Mouse (Mus musculus): ENCODE measurements around the gene Gm14085. TPM values are rescaled to one million over a fixed set of nuclear protein-coding genes. Genes with fewer than 3 reads are reported as not detected.

Gm14085 gene
- polyA plus RNA-seq (2014; fragmentation: Illumina TruSeq; extraction: RNeasy Lipid Tissue Mini Kit (QIAGEN cat#74804); ENCODE audit: low read depth, low replicate concordance), result 0.10 TPM

DNA sequence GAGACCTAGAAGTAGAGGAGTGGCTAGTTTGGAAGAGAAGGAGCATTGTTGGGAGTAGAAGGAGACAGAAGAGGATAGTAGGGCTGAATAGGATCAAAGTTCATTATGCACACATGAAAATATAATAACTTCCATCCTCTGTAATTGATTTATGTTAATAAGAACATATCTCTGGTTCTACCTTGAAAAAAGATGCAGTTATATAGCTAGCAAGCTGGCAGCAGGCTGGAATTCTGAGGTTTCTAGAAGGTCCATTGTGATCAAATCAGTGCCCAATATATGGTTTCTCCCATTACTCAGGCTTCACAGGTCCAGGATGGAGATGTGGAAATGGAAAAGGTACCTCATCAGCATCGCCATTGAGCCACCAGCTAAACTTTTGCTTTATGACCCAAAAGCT is at the start of gene Gm14085:
TSS of gene Gm14085 (plus strand) at position 301 of the 400 bp plus-strand sequence.

Other genes starting within 250 kb of the Gm14085 start
- not detected for gene Duox2, start 186.5 kb upstream of the Gm14085 start, polyA plus RNA-seq (2014; fragmentation: Illumina TruSeq; extraction: RNeasy Lipid Tissue Mini Kit (QIAGEN cat#74804); ENCODE audit: low read depth, low replicate concordance)
- gene Duoxa2, start 186.0 kb upstream of the Gm14085 start, polyA plus RNA-seq (2014; fragmentation: Illumina TruSeq; extraction: RNeasy Lipid Tissue Mini Kit (QIAGEN cat#74804); ENCODE audit: low read depth, low replicate concordance), result not detected
- not detected for gene Duoxa1, start 171.2 kb upstream of the Gm14085 start, polyA plus RNA-seq (2014; fragmentation: Illumina TruSeq; extraction: RNeasy Lipid Tissue Mini Kit (QIAGEN cat#74804); ENCODE audit: low read depth, low replicate concordance)
- gene Duox1, start 169.3 kb upstream of the Gm14085 start, polyA plus RNA-seq (2014; fragmentation: Illumina TruSeq; extraction: RNeasy Lipid Tissue Mini Kit (QIAGEN cat#74804); ENCODE audit: low read depth, low replicate concordance), result not detected
- 0.42 TPM for gene Shf, start 115.8 kb upstream of the Gm14085 start, polyA plus RNA-seq (2014; fragmentation: Illumina TruSeq; extraction: RNeasy Lipid Tissue Mini Kit (QIAGEN cat#74804); ENCODE audit: low read depth, low replicate concordance)
- gene Slc28a2, start 58.5 kb upstream of the Gm14085 start, polyA plus RNA-seq (2014; fragmentation: Illumina TruSeq; extraction: RNeasy Lipid Tissue Mini Kit (QIAGEN cat#74804); ENCODE audit: low read depth, low replicate concordance), result 0.90 TPM
- 193 TPM for gene Gatm, start 126.4 kb downstream of the Gm14085 start, polyA plus RNA-seq (2014; fragmentation: Illumina TruSeq; extraction: RNeasy Lipid Tissue Mini Kit (QIAGEN cat#74804); ENCODE audit: low read depth, low replicate concordance)
- 625 TPM for gene AA467197, start 152.0 kb downstream of the Gm14085 start, polyA plus RNA-seq (2014; fragmentation: Illumina TruSeq; extraction: RNeasy Lipid Tissue Mini Kit (QIAGEN cat#74804); ENCODE audit: low read depth, low replicate concordance)
- gene Slc30a4, start 217.7 kb downstream of the Gm14085 start, polyA plus RNA-seq (2014; fragmentation: Illumina TruSeq; extraction: RNeasy Lipid Tissue Mini Kit (QIAGEN cat#74804); ENCODE audit: low read depth, low replicate concordance), result 99.8 TPM

All from testis, adult 10 weeks (tissue).